Mouse (Mus musculus) gastrocnemius, adult 8-10 months (tissue): Measurements from ENCODE around the gene Olfr1061. TPM values are rescaled to one million over a fixed set of nuclear protein-coding genes. Genes with fewer than 3 reads are reported as not detected.
"Not testable (repeated sequence)": the region's sequence is repeated elsewhere in the genome, so short reads cannot be mapped to it uniquely, and the experiment has no call there.

Experiments
- DNase-seq, 2 experiments: peaks; one replicate each; pipeline ENCODE4 v3.0.0; 2022; ENCODE audit warnings: low spot score in 2 of 2
- total RNA-seq, 4 experiments: library from RNA; stranded (reverse); gene quantifications; 2 replicates each; pipeline ENCODE4 v1.2.4; 2022

Olfr1061 gene
- total RNA-seq = not detected

GRCm38 (mm10) chr2:86413950-86414349, at the start of gene Olfr1061:
TSS of gene Olfr1061 (minus strand) at chr2:86414050.
- no peak for DNase-seq

- DNase-seq = no peak
Observed at GRCm38 (mm10) chr2:86460434-86460833, 46.6 kb upstream of the Olfr1061 start.

GRCm38 (mm10) chr2:86456169-86456568, 42.3 kb upstream of the Olfr1061 start, which contains the start of gene Olfr1066:
TSS of gene Olfr1066 (minus strand) at chr2:86456269.
- DNase-seq = no peak

- not testable (repeated sequence) for DNase-seq
Observed at GRCm38 (mm10) chr2:86450491-86450890, 36.6 kb upstream of the Olfr1061 start, which contains the start of gene Olfr1065. TSS of gene Olfr1065 (minus strand) at chr2:86450591.

- DNase-seq = not testable (repeated sequence)
Observed at GRCm38 (mm10) chr2:86442101-86442500, 28.3 kb upstream of the Olfr1061 start.

GRCm38 (mm10) chr2:86428511-86428910, 14.7 kb upstream of the Olfr1061 start:
- not testable (repeated sequence) for DNase-seq

GRCm38 (mm10) chr2:86426649-86427048, 12.8 kb upstream of the Olfr1061 start, which contains the start of gene Olfr1062:
TSS of gene Olfr1062 (minus strand) at chr2:86426749.
- DNase-seq = not testable (repeated sequence)

GRCm38 (mm10) chr2:86395114-86395513, 18.7 kb downstream of the Olfr1061 start:
- DNase-seq = no peak

GRCm38 (mm10) chr2:86388461-86388860, 25.4 kb downstream of the Olfr1061 start, which contains the start of gene Olfr1058:
TSS of gene Olfr1058 (minus strand) at chr2:86388561.
- not testable (repeated sequence) for DNase-seq

GRCm38 (mm10) chr2:86378293-86378692, 35.6 kb downstream of the Olfr1061 start, which contains the start of gene Olfr1057:
TSS of gene Olfr1057 (minus strand) at chr2:86378393.
- DNase-seq = no peak

- DNase-seq = not testable (repeated sequence)
Observed at GRCm38 (mm10) chr2:86366342-86366741, 47.5 kb downstream of the Olfr1061 start.

Other genes starting within 250 kb of the Olfr1061 start
- gene Olfr1043, start 246.5 kb downstream of the Olfr1061 start, total RNA-seq = not detected
- gene Olfr1044, start 236.2 kb downstream of the Olfr1061 start, total RNA-seq = not detected
- not detected for gene Olfr52, start 228.4 kb downstream of the Olfr1061 start, total RNA-seq
- not detected for gene Olfr1045, start 211.0 kb downstream of the Olfr1061 start, total RNA-seq
- not detected for gene Olfr1046, start 194.7 kb downstream of the Olfr1061 start, total RNA-seq
- not detected for gene Olfr1047, start 182.6 kb downstream of the Olfr1061 start, total RNA-seq
- not detected for gene Olfr1048, start 173.8 kb downstream of the Olfr1061 start, total RNA-seq
- not detected for gene Olfr1049, start 155.7 kb downstream of the Olfr1061 start, total RNA-seq
- gene Olfr1051, start 135.0 kb downstream of the Olfr1061 start, total RNA-seq = not detected
- gene Olfr1052, start 121.6 kb downstream of the Olfr1061 start, total RNA-seq = not detected
- gene Olfr1053, start 98.8 kb downstream of the Olfr1061 start, total RNA-seq = not detected
- gene Olfr1054, start 78.6 kb downstream of the Olfr1061 start, total RNA-seq = not detected
- gene Olfr1055, start 63.8 kb downstream of the Olfr1061 start, total RNA-seq = not detected
- not detected for gene Olfr1056, start 51.6 kb downstream of the Olfr1061 start, total RNA-seq
- not detected for gene Olfr1057, start 35.7 kb downstream of the Olfr1061 start, total RNA-seq
- gene Olfr1058, start 25.5 kb downstream of the Olfr1061 start, total RNA-seq = not detected
- not detected for gene Olfr1062, start 12.7 kb upstream of the Olfr1061 start, total RNA-seq
- not detected for gene Olfr1065, start 36.5 kb upstream of the Olfr1061 start, total RNA-seq
- not detected for gene Olfr1066, start 42.2 kb upstream of the Olfr1061 start, total RNA-seq
- not detected for gene Olfr228, start 73.3 kb upstream of the Olfr1061 start, total RNA-seq
- not detected for gene Olfr1076, start 94.4 kb upstream of the Olfr1061 start, total RNA-seq
- gene Olfr1079, start 128.4 kb upstream of the Olfr1061 start, total RNA-seq = not detected
- not detected for gene Olfr1080, start 144.2 kb upstream of the Olfr1061 start, total RNA-seq
- not detected for gene Olfr1082, start 184.9 kb upstream of the Olfr1061 start, total RNA-seq
- not detected for gene Olfr1084, start 225.7 kb upstream of the Olfr1061 start, total RNA-seq
- not detected for gene Olfr1085, start 248.0 kb upstream of the Olfr1061 start, total RNA-seq